Mouse (Mus musculus) hindbrain, embryonic 13.5 days (tissue): ENCODE measurements at regions not wholly inside any gene's neighbourhood (a gene's known extent, or its start where the extent isn't known, plus 50 kb on each side); places are given as distances from the start of the nearest gene placed in this dataset.
A peak's percentile ranks its signal among the peaks of the same experiment; 100 is the strongest.

Experiments used
- ATAC-seq: fragments of 200-750 bp; cut with Nextera tagmentation; 2 replicates; pipeline ENCODE4 v1.8.0; 2017; ENCODE audit warnings: moderate TSS enrichment; ENCODE audit not compliant: low FRiP score
- H3K27ac ChIP-seq: fragments of 300-500 bp; sonication (generic); 2 replicates; pipeline ENCODE4 v1.5.1; 2015; ENCODE audit warnings: inconsistent platforms, mild to moderate bottlenecking, moderate library complexity
- H3K27me3 ChIP-seq: fragments of 300-500 bp; sonication (generic); 2 replicates; pipeline ENCODE4 v1.6.1; 2015; ENCODE audit warnings: mild to moderate bottlenecking, inconsistent platforms
- H3K36me3 ChIP-seq: fragments of 300-500 bp; sonication (generic); 2 replicates; pipeline ENCODE4 v1.6.1; 2015; ENCODE audit warnings: mild to moderate bottlenecking, inconsistent platforms
- H3K4me1 ChIP-seq: fragments of 300-500 bp; sonication (generic); replicated peaks from 2 replicates; pipeline ENCODE4 v1.6.1; 2015; ENCODE audit warnings: inconsistent platforms
- H3K4me2 ChIP-seq: fragments of 300-500 bp; sonication (generic); 2 replicates; pipeline ENCODE4 v1.6.1; 2015; ENCODE audit warnings: inconsistent platforms, mild to moderate bottlenecking, moderate library complexity
- H3K4me3 ChIP-seq: fragments of 300-500 bp; sonication (generic); 2 replicates; pipeline ENCODE4 v1.5.1; 2015; ENCODE audit warnings: mild to moderate bottlenecking, inconsistent platforms
- H3K9ac ChIP-seq: fragments of 300-500 bp; sonication (generic); 2 replicates; pipeline ENCODE4 v1.6.1; 2015; ENCODE audit warnings: mild to moderate bottlenecking, inconsistent platforms
- H3K9me3 ChIP-seq: fragments of 300-500 bp; sonication (generic); 2 replicates; pipeline ENCODE4 v1.6.1; 2016; ENCODE audit warnings: inconsistent platforms
- WGBS: fragments of 180-500 bp; shearing (Covaris S2); methylation state at CpG from one replicate; pipeline ENCODE4 v1.1.7; 2015; 5-methylcytosine and 5-hydroxymethylcytosine counted together

DNA sequence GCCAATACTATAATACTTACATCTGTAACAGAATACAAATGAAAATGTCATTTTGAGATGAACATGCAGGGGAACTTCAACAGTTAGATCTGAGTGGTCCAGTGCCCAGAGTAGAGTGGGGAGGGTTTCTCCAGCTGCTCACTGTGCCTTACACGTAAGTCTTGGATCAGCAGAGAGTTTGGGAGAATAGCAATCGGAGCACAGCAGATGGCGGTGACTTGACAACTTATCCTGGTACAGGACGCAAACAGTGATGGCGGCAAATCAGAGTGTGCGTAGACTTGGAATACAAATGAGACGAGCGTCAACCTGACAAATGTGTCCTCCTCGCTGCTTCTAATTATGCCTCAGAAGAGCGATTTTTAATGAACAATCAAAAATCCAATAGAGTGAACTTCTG, 527.6 kb downstream of the Adgrl2 start:
- H3K4me3 ChIP-seq: no peak overlapping the region
- no peaks in the 10 kb centered on the region for H3K9me3 ChIP-seq
- H3K36me3 ChIP-seq: no peaks in the 10 kb centered on the region
- no peaks in the 10 kb centered on the region for H3K27me3 ChIP-seq
- 63% methylated on average over 10 of the region's 10 CpGs for WGBS
- no peaks in the 10 kb centered on the region for H3K4me1 ChIP-seq
- no peak overlapping the region for H3K27ac ChIP-seq
- no peak overlapping the region for H3K9ac ChIP-seq
- no peak for ATAC-seq
- no peak overlapping the region for H3K4me2 ChIP-seq

DNA sequence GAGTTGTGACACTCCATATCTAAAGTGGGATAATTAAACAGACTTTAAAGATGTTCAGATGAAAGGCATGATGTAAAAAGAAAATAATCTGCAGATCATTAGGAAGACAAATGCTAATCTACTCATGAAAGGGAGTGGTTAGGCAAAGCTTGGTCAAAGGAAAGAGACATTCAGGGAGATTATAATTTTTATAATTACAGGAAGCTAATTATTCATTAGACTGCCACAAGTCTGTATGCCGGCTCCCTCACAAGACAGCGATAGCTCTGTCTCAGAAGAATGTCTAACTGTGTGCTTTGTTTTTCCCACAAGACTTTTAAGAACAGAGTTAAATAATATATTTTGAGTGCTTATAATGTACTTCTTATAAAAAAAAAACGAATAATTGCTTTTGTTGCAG, 541.5 kb downstream of the Adgrl2 start:
- no peak overlapping the region for H3K4me3 ChIP-seq
- H3K27ac ChIP-seq: no peak overlapping the region
- H3K4me1 ChIP-seq: no peaks in the 10 kb centered on the region
- WGBS: 78% methylated on average over 3 of the region's 3 CpGs
- H3K9me3 ChIP-seq: no peaks in the 10 kb centered on the region
- no peak for ATAC-seq
- no peaks in the 10 kb centered on the region for H3K27me3 ChIP-seq
- H3K36me3 ChIP-seq: no peaks in the 10 kb centered on the region
- no peak overlapping the region for H3K9ac ChIP-seq
- no peak overlapping the region for H3K4me2 ChIP-seq

DNA sequence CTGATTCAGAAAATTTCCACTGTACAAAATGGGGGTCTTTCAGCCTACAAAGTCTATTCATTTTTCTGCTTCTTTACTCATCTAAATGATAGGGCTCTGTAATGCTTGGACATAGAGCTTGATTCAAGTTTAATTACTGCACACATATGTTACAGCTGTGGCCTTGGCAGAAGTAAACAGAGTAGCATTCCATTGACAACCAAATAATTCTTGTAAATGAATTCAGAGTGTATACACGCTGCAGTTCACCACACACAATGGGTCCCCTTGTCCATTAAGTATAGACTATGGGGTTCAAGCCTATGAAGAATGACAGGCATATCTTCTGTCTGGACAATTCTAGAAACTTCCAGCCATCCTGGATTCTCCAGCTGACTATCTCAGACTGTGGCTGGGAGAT, 541.9 kb downstream of the Adgrl2 start:
- Histone ChIP-seq H3K36me3 (no peaks in the 10 kb centered on the region), H3K27ac (no peak overlapping the region), H3K4me2 (no peak overlapping the region), H3K27me3 (no peaks in the 10 kb centered on the region), H3K4me3 (no peak overlapping the region), H3K9me3 (no peaks in the 10 kb centered on the region), H3K9ac (no peak overlapping the region), H3K4me1 (no peaks in the 10 kb centered on the region)
- 0 out of 2 replicates have a peak, but pooled peaks have one; percentile 46 for ATAC-seq
- 4% methylated on average over 1 of the region's 1 CpGs for WGBS

DNA sequence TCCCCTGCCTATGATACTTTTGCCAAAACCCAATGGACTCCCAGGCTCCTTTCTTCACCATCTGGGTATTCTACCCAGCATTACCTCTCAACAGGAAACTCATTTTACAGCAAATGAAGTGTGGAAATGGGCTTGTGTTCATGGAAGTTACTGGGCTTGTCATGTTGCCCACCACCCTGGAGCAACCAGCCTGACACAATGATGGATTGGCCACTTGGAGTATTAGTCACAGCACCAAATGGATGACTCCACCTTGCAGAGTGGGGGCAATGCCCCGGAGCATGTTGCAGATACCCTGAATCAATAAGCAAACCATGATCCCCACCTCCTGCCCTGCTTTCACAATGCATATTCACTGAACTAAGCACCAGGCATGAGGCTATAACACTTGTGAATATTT, 543.5 kb downstream of the Adgrl2 start:
- Histone ChIP-seq H3K27ac (no peak overlapping the region), H3K4me3 (no peak overlapping the region), H3K9me3 (no peaks in the 10 kb centered on the region), H3K4me1 (no peaks in the 10 kb centered on the region), H3K27me3 (no peaks in the 10 kb centered on the region), H3K9ac (no peak overlapping the region), H3K4me2 (no peak overlapping the region), H3K36me3 (no peaks in the 10 kb centered on the region)
- 52% methylated on average over 1 of the region's 1 CpGs for WGBS
- ATAC-seq: 0 out of 2 replicates have a peak, but pooled peaks have one; percentile 28

DNA sequence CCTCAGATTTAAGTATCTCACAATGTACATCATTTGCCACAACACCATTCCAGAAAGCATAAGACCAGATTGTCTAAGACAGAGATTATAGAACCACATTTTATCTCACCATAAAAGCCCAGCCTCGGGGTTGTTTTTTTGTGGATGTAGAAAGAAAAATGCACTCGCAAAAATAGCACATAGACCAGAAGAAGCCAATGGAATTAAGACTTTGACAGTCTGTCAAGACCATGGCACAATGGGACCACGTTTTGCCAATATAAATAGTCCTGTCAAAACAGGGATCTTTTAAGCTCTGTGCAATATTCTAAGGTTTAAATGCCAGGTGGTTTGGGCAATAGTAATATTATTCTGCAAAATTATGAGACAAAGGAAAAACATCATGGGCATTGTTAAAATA, 547.3 kb downstream of the Adgrl2 start:
- Histone ChIP-seq H3K4me2 (no peak overlapping the region), H3K9me3 (no peaks in the 10 kb centered on the region), H3K27me3 (no peaks in the 10 kb centered on the region), H3K9ac (no peak overlapping the region), H3K36me3 (no peaks in the 10 kb centered on the region), H3K27ac (no peak overlapping the region), H3K4me1 (no peaks in the 10 kb centered on the region), H3K4me3 (no peak overlapping the region)
- WGBS: 68% methylated on average over 3 of the region's 3 CpGs
- ATAC-seq: no peak

DNA sequence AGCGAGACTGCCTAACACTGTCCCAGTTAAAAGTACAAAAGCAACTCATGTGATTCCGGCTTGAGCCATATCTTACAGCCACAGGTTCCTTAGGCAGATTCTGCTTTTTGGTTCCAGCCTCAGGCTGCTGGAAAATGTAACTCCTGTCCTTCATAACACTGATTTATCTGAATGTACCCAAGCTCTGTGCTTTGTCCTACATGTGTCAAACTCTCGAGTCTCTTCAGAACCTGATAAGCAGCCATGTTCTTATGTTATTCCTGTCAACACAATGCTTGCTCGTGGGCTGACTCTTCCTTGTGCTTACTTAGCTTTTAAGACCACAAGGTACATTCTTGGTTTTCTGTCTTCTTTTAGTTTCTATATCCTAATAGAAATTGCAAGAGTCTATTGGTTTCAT, 556.3 kb downstream of the Adgrl2 start:
- no peak for ATAC-seq
- no peak overlapping the region for H3K4me3 ChIP-seq
- 93% methylated on average over 4 of the region's 4 CpGs for WGBS
- H3K4me1 ChIP-seq: no peaks in the 10 kb centered on the region
- no peaks in the 10 kb centered on the region for H3K9me3 ChIP-seq
- no peak overlapping the region for H3K27ac ChIP-seq
- H3K9ac ChIP-seq: no peak overlapping the region
- no peaks in the 10 kb centered on the region for H3K36me3 ChIP-seq
- H3K4me2 ChIP-seq: no peak overlapping the region
- H3K27me3 ChIP-seq: no peaks in the 10 kb centered on the region

DNA sequence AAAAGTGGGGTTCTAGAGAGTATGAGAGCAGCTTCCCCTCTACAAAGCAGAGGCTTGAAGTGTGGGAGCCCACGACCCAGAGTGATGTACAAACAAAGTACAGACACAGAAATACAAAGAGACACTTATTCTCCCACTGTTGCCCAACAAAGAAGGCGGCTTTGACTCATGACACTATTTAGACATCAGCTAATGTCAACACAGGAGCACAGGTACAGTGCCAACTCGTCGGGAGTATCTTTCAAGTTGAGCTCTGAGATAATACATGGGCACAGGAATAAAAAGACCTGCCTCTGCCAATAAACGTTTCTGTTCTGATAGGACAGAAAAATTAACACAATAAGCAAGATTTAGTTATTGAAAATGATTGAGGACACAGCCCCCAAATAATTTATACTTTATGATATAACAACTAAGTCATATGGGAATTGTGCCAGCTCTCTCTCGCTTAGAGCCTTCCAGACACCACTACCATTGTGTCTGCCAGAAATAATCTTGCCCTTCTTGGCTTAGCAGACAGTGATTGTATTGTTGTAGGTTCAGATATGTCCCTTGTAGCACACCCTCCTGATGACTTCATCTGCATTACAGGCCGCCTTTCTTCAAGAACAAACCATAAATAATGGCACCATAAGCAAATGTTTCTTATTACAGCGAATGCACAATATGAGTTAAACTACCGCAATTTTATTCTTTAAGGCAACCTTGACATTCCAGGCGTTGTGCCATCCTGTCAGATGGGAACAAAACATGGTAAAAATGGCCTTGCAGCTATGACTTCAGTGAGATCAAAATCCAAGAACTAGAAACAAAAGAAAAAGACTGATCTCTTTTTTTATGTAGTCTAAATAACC, 561.1 kb downstream of the Adgrl2 start:
- H3K9ac ChIP-seq: no peak overlapping the region
- H3K4me1 ChIP-seq: peaks cover 6% of the 10 kb centered on the region; the same call in 1 of the 2 replicates
- no peaks in the 10 kb centered on the region for H3K27me3 ChIP-seq
- H3K9me3 ChIP-seq: no peaks in the 10 kb centered on the region
- 75% methylated on average over 10 of the region's 10 CpGs for WGBS
- no peak overlapping the region for H3K4me2 ChIP-seq
- no peak overlapping the region for H3K27ac ChIP-seq
- no peak overlapping the region for H3K4me3 ChIP-seq
- H3K36me3 ChIP-seq: no peaks in the 10 kb centered on the region
- ATAC-seq: no peak

DNA sequence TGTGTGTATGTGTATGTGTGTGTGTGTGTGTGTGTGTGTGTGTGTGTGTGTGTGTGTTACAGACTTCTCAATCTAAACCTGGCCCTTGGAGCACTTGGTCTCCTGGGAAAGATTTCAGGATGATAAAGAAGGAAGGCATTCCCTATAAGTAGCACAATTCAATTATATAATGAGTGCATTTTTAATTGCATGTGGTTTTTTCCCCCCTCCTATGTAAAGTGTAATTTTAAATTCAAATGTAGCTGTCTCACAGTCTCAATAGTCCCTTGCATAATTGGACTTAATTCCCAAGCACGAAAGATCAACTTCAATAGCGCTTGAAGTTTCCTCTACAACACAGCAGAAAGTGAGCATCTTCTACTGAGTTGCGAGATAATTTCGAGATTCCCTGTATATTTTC, 566.3 kb downstream of the Adgrl2 start:
- WGBS: 73% methylated on average over 4 of the region's 4 CpGs
- H3K9me3 ChIP-seq: no peaks in the 10 kb centered on the region

DNA sequence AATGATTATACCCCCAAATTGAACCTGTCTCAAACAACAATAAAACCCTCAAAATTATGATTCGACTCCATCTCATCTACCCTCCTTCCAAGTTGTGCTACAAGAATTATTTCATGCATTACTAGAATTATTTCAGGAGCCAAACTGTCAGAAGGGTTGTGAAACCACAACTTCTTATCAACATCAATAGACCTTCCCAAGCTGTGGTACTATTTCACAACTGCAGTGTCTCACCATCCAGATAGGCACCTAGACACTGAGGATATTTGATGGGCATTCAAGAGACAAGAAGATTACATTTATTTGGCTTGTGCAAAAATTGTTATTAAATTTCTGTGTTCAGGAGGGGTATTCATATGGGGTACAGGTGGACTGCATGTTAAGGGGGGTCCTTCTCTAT, 567.0 kb downstream of the Adgrl2 start:
- Histone ChIP-seq H3K4me2 (no peak overlapping the region), H3K36me3 (no peaks in the 10 kb centered on the region), H3K27me3 (0 out of 2 replicates have a peak, but pooled peaks cover 5% of the 10 kb centered on the region), H3K4me1 (peaks cover 6% of the 10 kb centered on the region; the same call in 1 of the 2 replicates), H3K27ac (no peak overlapping the region), H3K9ac (no peak overlapping the region), H3K9me3 (no peaks in the 10 kb centered on the region), H3K4me3 (no peak overlapping the region)
- 94% methylated on average over 1 of the region's 1 CpGs for WGBS
- no peak for ATAC-seq

More for the DNA sequence above, 566.3 kb downstream of the Adgrl2 start:
- no peak overlapping the region for H3K27ac ChIP-seq
- no peak overlapping the region for H3K4me3 ChIP-seq
- 0 out of 2 replicates have a peak, but pooled peaks cover 5% of the 10 kb centered on the region for H3K27me3 ChIP-seq
- H3K36me3 ChIP-seq: no peaks in the 10 kb centered on the region
- peaks cover 6% of the 10 kb centered on the region; the same call in 1 of the 2 replicates for H3K4me1 ChIP-seq
- H3K4me2 ChIP-seq: no peak overlapping the region
- no peak overlapping the region for H3K9ac ChIP-seq
- no peak for ATAC-seq

DNA sequence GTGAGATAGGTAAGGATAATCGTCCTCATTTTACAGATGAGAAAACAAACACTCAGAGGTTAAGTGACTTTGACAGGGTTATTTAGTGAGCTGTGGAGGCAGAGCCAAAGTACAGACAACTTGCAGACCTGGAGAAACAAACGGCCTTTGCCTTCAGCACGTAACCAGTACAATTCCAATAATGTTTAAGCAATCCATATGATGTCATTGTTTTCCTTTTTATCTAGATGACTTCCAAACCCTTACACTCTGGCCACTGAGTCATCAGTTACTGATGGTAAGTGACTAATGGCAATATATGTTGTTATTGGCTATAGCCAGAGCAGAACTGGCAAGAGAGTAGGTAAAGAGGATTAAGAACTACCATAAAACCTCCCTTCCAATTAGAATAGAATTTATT, 567.6 kb downstream of the Adgrl2 start:
- Histone ChIP-seq H3K4me3 (no peak overlapping the region), H3K27ac (no peak overlapping the region), H3K4me1 (peaks cover 4% of the 10 kb centered on the region; the same call in 1 of the 2 replicates), H3K9ac (no peak overlapping the region), H3K27me3 (0 out of 2 replicates have a peak, but pooled peaks cover 5% of the 10 kb centered on the region), H3K4me2 (no peak overlapping the region), H3K9me3 (no peaks in the 10 kb centered on the region), H3K36me3 (no peaks in the 10 kb centered on the region)
- no peak for ATAC-seq
- WGBS: 81% methylated on average over 3 of the region's 3 CpGs

DNA sequence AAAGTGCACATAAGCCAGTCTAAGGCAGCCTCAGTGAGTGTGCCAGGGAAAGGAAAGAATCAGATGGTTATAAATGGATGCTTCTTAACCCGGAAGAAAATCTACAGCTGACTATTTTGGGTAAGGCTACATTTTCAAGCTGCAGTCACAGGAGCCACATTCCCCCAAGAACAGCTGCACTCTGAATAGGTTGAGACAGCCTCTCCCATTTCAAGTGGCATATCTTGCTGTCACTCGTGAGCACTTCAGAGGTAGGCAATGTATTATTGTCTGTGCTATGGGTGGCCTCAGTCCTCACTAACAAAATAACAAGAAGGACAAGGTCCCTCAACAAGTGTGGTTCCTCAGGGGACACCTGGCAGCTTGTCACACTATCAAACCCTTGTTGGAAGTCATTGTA, 568.1 kb downstream of the Adgrl2 start:
- Histone ChIP-seq H3K9ac (no peak overlapping the region), H3K27ac (no peak overlapping the region), H3K9me3 (no peaks in the 10 kb centered on the region), H3K4me2 (no peak overlapping the region), H3K27me3 (0 out of 2 replicates have a peak, but pooled peaks cover 5% of the 10 kb centered on the region), H3K4me1 (peaks cover 3% of the 10 kb centered on the region; the same call in 1 of the 2 replicates), H3K36me3 (no peaks in the 10 kb centered on the region), H3K4me3 (no peak overlapping the region)
- 75% methylated on average over 2 of the region's 2 CpGs for WGBS
- no peak for ATAC-seq

DNA sequence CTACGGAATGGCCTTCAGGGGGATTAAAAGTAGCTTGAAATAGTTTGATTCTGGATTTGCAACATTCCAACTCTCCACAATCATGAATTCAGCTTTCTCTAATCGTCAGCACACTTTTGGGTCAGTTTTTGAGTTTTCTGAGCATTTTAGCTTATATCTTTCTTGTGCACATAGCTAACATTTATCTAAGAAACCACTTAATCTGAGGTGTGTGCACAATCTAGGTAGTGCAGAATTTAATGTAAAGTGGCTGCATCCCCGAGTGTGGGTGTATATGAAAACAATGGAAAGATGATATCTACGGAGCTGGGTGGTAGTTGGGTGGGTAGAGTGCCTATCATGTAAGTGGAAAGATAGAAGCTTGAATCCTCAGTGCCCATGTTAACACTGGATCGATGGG, 570.1 kb downstream of the Adgrl2 start:
- 95% methylated on average over 5 of the region's 5 CpGs for WGBS
- H3K27me3 ChIP-seq: 0 out of 2 replicates have a peak, but pooled peaks cover 5% of the 10 kb centered on the region
- no peaks in the 10 kb centered on the region for H3K36me3 ChIP-seq
- ATAC-seq: no peak
- peaks cover 3% of the 10 kb centered on the region; the same call in 1 of the 2 replicates for H3K4me1 ChIP-seq
- H3K27ac ChIP-seq: no peak overlapping the region
- H3K4me2 ChIP-seq: no peak overlapping the region
- no peaks in the 10 kb centered on the region for H3K9me3 ChIP-seq
- no peak overlapping the region for H3K4me3 ChIP-seq
- no peak overlapping the region for H3K9ac ChIP-seq
